Mouse (Mus musculus) limb, embryonic 11.5 days (tissue): ENCODE data around the gene Rchy1. TPM values are rescaled to one million over a fixed set of nuclear protein-coding genes. Genes with fewer than 3 reads are reported as not detected.

ENCODE experiments used
- ATAC-seq: fragments of 200-750 bp; cut with Nextera tagmentation; 2 replicates; pipeline ENCODE4 v1.8.0; 2017; ENCODE audit warnings: low read depth; ENCODE audit not compliant: insufficient number of reproducible peaks, low FRiP score, low TSS enrichment
- DNase-seq: peaks from one replicate; pipeline ENCODE4 v3.0.0-alpha.2; 2015; ENCODE audit warnings: low spot score
- H3K27ac ChIP-seq: fragments of 300-500 bp; sonication (generic); replicated peaks from 2 replicates; pipeline ENCODE4 v1.5.1; 2014; ENCODE audit warnings: low read depth, mild to moderate bottlenecking, low read length
- H3K27me3 ChIP-seq: fragments of 300-500 bp; sonication (generic); 2 replicates; pipeline ENCODE4 v1.6.1; 2014; ENCODE audit warnings: mild to moderate bottlenecking, low read length, mixed read lengths; ENCODE audit not compliant: control insufficient read depth, insufficient read depth
- H3K36me3 ChIP-seq: fragments of 300-500 bp; sonication (generic); 2 replicates; pipeline ENCODE4 v1.6.1; 2014; ENCODE audit warnings: mild to moderate bottlenecking, low read length, moderate library complexity, mixed read lengths; ENCODE audit not compliant: control insufficient read depth, insufficient read depth
- H3K4me1 ChIP-seq: fragments of 300-500 bp; sonication (generic); 2 replicates; pipeline ENCODE4 v1.6.1; 2014; ENCODE audit warnings: low read length, mixed read lengths; ENCODE audit not compliant: control insufficient read depth, insufficient read depth
- H3K4me2 ChIP-seq: fragments of 300-500 bp; sonication (generic); 2 replicates; pipeline ENCODE4 v1.6.1; 2014; ENCODE audit warnings: low read depth, mild to moderate bottlenecking, moderate library complexity; ENCODE audit not compliant: severe bottlenecking
- H3K4me3 ChIP-seq: fragments of 300-500 bp; sonication (generic); 2 replicates; pipeline ENCODE4 v1.5.1; 2014; ENCODE audit warnings: low read depth, low read length
- H3K9ac ChIP-seq: fragments of 300-500 bp; sonication (generic); 2 replicates; pipeline ENCODE4 v1.6.1; 2014; ENCODE audit warnings: mild to moderate bottlenecking, low read length
- H3K9me3 ChIP-seq: fragments of 300-500 bp; sonication (generic); 2 replicates; pipeline ENCODE4 v1.6.1; 2016; ENCODE audit warnings: low read length; ENCODE audit not compliant: control insufficient read depth
- WGBS: fragments of 180-500 bp; shearing (Covaris S2); extraction: QIAGEN DNeasy Blood & Tissue Kit; methylation state at CpG from one replicate; pipeline ENCODE4 v1.1.7; 2014; 5-methylcytosine and 5-hydroxymethylcytosine counted together
- polyA plus RNA-seq: library from polyadenylated mRNA; unstranded; fragments of >200 nt; fragmentation: Nextera tagmentation; extraction: Ambion mirVana; gene quantifications from 2 replicates; pipeline ENCODE4 v1.2.1, GENCODE M21; 2014

The Rchy1 gene
- polyA plus RNA-seq, 1 experiment from 2014 or later = 47.7 TPM

DNA sequence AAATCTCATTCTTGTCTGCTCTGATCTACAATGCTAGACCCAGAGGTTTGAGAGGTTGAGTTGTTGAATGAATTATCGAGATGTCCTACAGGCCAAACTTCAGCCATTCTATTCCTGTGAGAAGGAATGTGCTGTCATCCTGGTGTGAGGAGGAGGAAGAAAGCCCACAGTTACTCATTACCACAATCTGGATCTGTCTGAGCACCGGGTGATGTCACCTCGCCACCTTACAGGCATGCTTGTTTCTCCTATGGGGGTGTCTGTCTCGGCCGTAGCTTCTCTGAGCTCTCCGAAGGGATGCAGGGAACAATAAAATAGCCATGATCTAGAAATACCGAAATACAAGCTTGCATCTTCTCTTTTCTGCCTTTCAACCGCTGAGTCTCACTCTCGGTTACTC is 12.9 kb upstream of the Rchy1 start:
- no peak overlapping the region for H3K4me3 ChIP-seq
- H3K27me3 ChIP-seq = no peaks in the 10 kb centered on the region
- ATAC-seq = no peak
- no peak overlapping the region for H3K27ac ChIP-seq
- 91% methylated on average over 9 of the region's 9 CpGs for WGBS
- H3K4me2 ChIP-seq = no peak overlapping the region
- no peak overlapping the region for H3K9ac ChIP-seq
- no peak for DNase-seq
- H3K9me3 ChIP-seq = no peaks in the 10 kb centered on the region
- no peaks in the 10 kb centered on the region for H3K36me3 ChIP-seq
- H3K4me1 ChIP-seq = no peaks in the 10 kb centered on the region

DNA sequence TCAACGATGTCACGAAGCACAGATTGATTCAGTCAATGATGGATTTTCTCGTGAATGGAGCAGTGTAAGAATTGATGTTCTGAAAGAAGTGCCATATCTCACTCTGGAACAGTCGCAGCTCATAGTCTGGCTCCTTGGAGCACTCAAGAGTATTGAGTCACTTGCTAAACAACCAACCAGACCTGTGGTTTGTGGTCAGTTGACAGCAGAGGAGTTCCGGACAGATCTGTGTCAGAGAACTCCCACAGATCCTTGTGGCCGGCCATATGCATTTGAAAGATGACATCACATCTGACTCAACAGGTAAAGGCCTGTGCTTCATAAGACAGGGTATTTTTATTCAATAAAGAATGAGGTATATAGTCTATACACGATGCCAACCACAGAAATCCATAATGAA is 11.1 kb upstream of the Rchy1 start:
- H3K9me3 ChIP-seq = no peaks in the 10 kb centered on the region
- no peak overlapping the region for H3K4me2 ChIP-seq
- no peak overlapping the region for H3K9ac ChIP-seq
- H3K36me3 ChIP-seq = no peaks in the 10 kb centered on the region
- H3K27me3 ChIP-seq = no peaks in the 10 kb centered on the region
- DNase-seq (no peak), ATAC-seq (no peak)
- no peak overlapping the region for H3K4me3 ChIP-seq
- WGBS = 92% methylated on average over 7 of the region's 7 CpGs
- no peaks in the 10 kb centered on the region for H3K4me1 ChIP-seq
- H3K27ac ChIP-seq = no peak overlapping the region

DNA sequence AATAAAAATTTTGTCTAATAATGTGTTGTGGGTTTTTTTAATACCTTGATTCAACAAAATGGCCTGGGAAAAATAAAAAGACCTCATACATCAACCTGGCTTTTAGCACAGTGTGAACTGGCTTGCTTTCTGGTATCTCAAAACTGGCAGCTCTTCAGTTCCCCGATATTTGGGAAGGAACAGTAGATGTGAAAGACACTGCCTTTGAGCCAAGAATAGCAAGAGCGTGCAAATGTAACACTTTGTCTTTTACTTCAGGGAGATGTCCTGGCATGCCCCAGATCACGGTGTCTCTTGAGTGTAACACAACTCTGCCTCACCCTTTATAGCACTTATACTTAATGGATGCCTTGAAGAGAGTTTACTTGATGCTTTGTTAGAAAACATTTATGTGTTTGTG is 9.2 kb upstream of the Rchy1 start:
- H3K9me3 ChIP-seq = no peaks in the 10 kb centered on the region
- no peak for ATAC-seq
- no peak overlapping the region for H3K27ac ChIP-seq
- H3K4me2 ChIP-seq = no peak overlapping the region
- no peak overlapping the region for H3K4me3 ChIP-seq
- no peak for DNase-seq
- H3K27me3 ChIP-seq = no peaks in the 10 kb centered on the region
- WGBS = 95% methylated on average over 3 of the region's 3 CpGs
- H3K36me3 ChIP-seq = no peaks in the 10 kb centered on the region
- H3K9ac ChIP-seq = no peak overlapping the region
- H3K4me1 ChIP-seq = no peaks in the 10 kb centered on the region

DNA sequence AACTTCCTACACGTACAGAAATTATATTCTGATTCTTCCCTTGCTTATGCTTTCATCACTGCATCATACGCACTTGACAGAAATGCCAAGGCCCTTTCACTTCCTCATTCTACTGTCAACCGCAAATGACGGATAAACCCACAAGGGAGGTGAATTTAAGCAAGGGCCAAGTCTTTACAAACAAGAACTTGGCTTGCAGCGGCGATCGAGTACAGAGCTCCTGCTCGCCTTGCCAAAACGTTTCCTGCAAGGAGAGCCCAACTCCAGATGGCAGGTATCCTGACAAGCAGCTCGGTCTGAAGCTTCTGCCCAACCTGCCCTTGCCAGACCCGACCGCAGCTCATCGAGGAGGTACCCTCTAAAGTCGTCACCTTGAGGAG is 619 bp downstream of the Rchy1 start:
- no peak for DNase-seq
- Histone ChIP-seq H3K4me3 (peak overlapping the region; percentile 55), H3K9ac (peak overlapping the region; percentile 73), H3K4me2 (peak overlapping the region; percentile 42), H3K36me3 (no peaks in the 10 kb centered on the region), H3K4me1 (no peaks in the 10 kb centered on the region), H3K27me3 (no peaks in the 10 kb centered on the region), H3K27ac (peak overlapping the region; percentile 88), H3K9me3 (no peaks in the 10 kb centered on the region)
- no peak for ATAC-seq
- WGBS = under 1% methylated on average over 14 of the region's 14 CpGs

DNA sequence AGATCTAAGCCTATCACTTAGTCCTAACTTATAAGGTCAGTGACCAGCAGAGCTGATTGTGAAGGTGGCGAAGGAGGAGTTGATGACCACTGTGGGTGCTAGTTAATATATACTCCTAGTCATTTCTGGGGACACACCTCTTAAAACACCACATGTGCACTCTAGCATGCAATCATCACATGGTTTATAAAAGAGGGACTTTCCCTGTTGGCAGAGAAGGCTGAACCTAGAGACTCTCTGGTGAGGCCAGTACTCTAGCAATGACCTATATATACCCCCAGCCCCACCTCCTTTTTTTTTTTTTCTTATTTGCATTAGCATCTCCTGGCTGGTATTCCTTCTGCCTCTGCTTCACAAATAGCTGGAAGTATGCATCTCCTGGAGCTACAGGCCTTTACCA is 1.5 kb downstream of the Rchy1 start:
- H3K36me3 ChIP-seq = peaks cover 4% of the 10 kb centered on the region; the same call in 1 of the 2 replicates
- no peaks in the 10 kb centered on the region for H3K27me3 ChIP-seq
- H3K27ac ChIP-seq = no peak overlapping the region
- ATAC-seq = no peak
- peak overlapping the region; percentile 42 for H3K4me2 ChIP-seq
- no peak overlapping the region; the same call in 1 of the 2 replicates for H3K4me3 ChIP-seq
- WGBS = 94% methylated on average over 1 of the region's 1 CpGs
- H3K9me3 ChIP-seq = no peaks in the 10 kb centered on the region
- DNase-seq = no peak
- no peak overlapping the region for H3K9ac ChIP-seq
- H3K4me1 ChIP-seq = no peaks in the 10 kb centered on the region

DNA sequence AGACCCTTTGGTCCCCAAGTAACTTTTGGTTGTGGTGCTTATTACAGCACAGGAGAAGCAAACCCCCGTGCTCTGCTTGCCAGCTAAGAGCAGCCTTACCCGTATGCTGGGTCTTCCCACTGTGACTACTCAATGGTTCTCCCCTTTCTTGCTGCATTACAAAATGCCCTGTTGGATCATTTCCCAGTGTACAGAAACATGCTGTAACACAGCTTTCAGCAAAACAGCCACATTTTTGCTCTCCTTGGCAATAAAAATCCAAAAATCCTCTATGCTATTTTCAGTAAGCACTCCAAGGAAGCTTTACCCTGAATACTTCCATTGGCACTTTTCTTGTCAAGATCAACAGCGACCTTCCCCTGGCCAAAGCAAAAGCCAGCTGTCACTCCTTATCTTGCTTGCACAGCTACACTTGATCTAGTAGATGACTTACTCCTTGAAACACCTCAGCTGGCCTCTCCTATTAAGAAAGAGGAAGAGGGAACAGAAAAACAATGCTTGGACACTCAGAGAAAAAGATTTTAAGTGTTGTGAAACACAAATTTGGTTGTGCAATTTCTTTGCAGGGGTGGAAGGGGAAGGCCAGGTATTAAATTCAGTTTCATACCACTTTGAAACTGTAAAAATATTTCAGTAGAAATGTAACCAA is 2.1 kb downstream of the Rchy1 start:
- Histone ChIP-seq H3K27ac (no peak overlapping the region), H3K27me3 (no peaks in the 10 kb centered on the region), H3K9me3 (no peaks in the 10 kb centered on the region), H3K4me3 (no peak overlapping the region), H3K36me3 (peaks cover 4% of the 10 kb centered on the region; the same call in 1 of the 2 replicates), H3K4me1 (no peaks in the 10 kb centered on the region), H3K4me2 (0 out of 2 replicates have a peak overlapping the region, but pooled peaks have one; percentile 15), H3K9ac (no peak overlapping the region)
- DNase-seq = no peak
- WGBS = 82% methylated on average over 3 of the region's 3 CpGs
- no peak for ATAC-seq

DNA sequence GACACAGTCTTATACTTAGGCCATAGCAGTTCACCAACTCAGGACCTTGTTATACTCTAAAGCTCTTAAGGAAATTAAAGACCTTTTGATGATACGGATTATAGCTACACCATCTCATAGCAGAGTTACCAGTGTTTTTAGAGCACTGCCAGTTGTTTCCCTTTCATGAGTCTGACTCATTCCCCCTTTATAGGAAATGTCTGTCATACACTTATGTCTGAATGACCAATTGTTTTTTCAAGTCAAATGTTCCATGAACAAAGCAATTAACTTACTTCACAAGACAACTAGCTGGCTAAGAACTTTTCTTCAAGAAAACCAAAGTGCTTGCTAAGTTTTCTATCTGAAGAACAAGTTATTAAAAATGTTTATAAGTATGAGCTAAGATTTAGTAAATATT is 2.9 kb downstream of the Rchy1 start:
- no peaks in the 10 kb centered on the region for H3K27me3 ChIP-seq
- no peaks in the 10 kb centered on the region for H3K4me1 ChIP-seq
- no peak overlapping the region for H3K9ac ChIP-seq
- DNase-seq = no peak
- H3K9me3 ChIP-seq = no peaks in the 10 kb centered on the region
- no peak overlapping the region for H3K4me3 ChIP-seq
- H3K27ac ChIP-seq = no peak overlapping the region
- no peak for ATAC-seq
- H3K36me3 ChIP-seq = peaks cover 4% of the 10 kb centered on the region; the same call in 1 of the 2 replicates
- no peak overlapping the region for H3K4me2 ChIP-seq
- WGBS = 98% methylated on average over 1 of the region's 1 CpGs

DNA sequence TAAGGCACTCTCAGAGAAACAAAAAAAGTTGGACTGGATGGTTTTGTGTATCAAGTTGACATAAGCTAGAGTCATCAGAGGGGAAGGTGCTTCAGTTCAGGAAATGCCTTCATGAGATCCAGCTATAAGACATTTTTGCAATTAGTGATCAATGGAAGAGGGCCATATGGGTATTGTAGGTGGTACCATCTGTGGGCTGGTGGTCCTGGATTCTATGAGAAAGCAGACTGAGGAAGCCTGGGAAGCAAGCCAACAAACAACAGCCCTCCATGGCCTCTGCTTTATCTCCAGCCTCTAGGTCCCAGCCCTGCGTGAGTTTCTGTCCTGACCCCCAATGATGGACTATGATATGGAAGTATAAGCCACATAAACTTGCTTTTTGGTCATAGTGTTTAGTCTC is 3.8 kb downstream of the Rchy1 start:
- ATAC-seq (no peak), DNase-seq (no peak)
- Histone ChIP-seq H3K4me2 (no peak overlapping the region), H3K4me3 (no peak overlapping the region), H3K27me3 (no peaks in the 10 kb centered on the region), H3K36me3 (peaks cover 4% of the 10 kb centered on the region; the same call in 1 of the 2 replicates), H3K9me3 (no peaks in the 10 kb centered on the region), H3K4me1 (no peaks in the 10 kb centered on the region), H3K27ac (no peak overlapping the region), H3K9ac (no peak overlapping the region)
- WGBS = 100% methylated on average over 1 of the region's 1 CpGs
